Mouse (Mus musculus): ENCODE results near the gene H2-M10.2.

- no peak for TF ChIP-seq CTCF (IDR thresholded peaks at IDR 0.05; ENCODE audit: low read depth, low read length)
- TF ChIP-seq POLR2A (IDR thresholded peaks at IDR 0.05; ENCODE audit: insufficient read depth, low read length), result no peak
- no peak for TF ChIP-seq EP300 (IDR thresholded peaks at IDR 0.05; ENCODE audit: insufficient read depth, low read depth, low read length)
Observed at GRCm38 (mm10) chr17:36271586-36272256, 14.6 kb downstream of the H2-M10.2 start, which contains the start of gene Trim39.
